Mouse (Mus musculus): ENCODE data around the gene Sox30.

Gene Sox30

GRCm38 (mm10) chr11:46020246-46020645 is 40.1 kb downstream of the Sox30 start:
- WGBS, result 84% methylated on average over 1 of the region's 1 CpGs

GRCm38 (mm10) chr11:46022983-46023382 is 42.9 kb downstream of the Sox30 start:
- 89% methylated on average over 6 of the region's 6 CpGs for WGBS

- 57% methylated on average over 7 of the region's 7 CpGs for WGBS
These were observed 45.9 kb downstream of the Sox30 start for GRCm38 (mm10) chr11:46025962-46026392.

- WGBS, result 86% methylated on average over 6 of the region's 6 CpGs
These were observed 48.1 kb downstream of the Sox30 start for GRCm38 (mm10) chr11:46027952-46028814.

DNA sequence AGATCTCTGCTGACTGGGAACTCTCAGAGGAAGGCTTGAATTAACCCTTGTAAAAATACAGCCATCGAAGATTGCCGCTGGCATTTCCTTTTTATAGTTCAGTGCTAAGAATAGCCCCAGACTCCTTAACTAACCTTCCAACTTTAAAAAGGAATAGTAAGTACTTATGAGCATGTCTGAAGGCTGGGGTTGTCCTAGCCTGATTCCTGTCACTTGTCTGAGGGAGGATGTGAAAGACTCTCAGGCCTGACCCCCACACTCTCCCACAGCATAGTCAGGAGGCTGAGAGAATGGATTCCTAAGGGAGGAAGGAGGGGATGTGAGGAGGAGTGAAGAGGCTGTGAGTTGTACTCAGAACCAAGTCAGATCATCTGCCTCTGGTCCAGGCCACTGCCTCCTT is 49.4 kb downstream of the Sox30 start:
- WGBS, result 34% methylated on average over 2 of the region's 2 CpGs

- WGBS, result 79% methylated on average over 2 of the region's 2 CpGs
These were observed 49.9 kb downstream of the Sox30 start for GRCm38 (mm10) chr11:46030026-46030425.

GRCm38 (mm10) chr11:46031470-46031869 is 51.4 kb downstream of the Sox30 start:
- 65% methylated on average over 3 of the region's 3 CpGs for WGBS

- WGBS, result 89% methylated on average over 7 of the region's 7 CpGs
These were observed 52.8 kb downstream of the Sox30 start for GRCm38 (mm10) chr11:46032956-46033355.

GRCm38 (mm10) chr11:46036374-46036773 is 56.3 kb downstream of the Sox30 start:
- WGBS, result 98% methylated on average over 10 of the region's 10 CpGs

GRCm38 (mm10) chr11:46038901-46039300 is 58.8 kb downstream of the Sox30 start:
- WGBS, result 72% methylated on average over 15 of the region's 15 CpGs

DNA sequence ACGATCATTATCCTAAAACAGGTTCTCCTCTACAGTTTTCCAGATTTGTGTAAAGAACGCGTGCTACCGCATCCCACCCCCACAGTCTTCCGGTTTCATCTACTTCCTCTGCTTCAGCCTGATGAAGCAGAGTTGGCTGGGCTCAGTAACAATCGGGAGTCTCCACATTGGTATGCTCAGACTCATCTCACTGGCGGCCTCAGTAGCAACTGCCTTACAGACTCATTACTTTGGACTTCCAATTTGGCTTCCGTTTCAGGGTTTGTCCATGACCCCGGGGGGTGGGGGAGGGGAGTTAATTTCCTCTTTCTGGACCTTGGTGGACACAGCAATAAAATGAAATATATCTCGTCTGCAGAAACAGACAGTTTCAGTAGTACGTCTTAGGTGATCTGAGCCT is 59.2 kb downstream of the Sox30 start:
- WGBS, result 31% methylated on average over 11 of the region's 11 CpGs

DNA sequence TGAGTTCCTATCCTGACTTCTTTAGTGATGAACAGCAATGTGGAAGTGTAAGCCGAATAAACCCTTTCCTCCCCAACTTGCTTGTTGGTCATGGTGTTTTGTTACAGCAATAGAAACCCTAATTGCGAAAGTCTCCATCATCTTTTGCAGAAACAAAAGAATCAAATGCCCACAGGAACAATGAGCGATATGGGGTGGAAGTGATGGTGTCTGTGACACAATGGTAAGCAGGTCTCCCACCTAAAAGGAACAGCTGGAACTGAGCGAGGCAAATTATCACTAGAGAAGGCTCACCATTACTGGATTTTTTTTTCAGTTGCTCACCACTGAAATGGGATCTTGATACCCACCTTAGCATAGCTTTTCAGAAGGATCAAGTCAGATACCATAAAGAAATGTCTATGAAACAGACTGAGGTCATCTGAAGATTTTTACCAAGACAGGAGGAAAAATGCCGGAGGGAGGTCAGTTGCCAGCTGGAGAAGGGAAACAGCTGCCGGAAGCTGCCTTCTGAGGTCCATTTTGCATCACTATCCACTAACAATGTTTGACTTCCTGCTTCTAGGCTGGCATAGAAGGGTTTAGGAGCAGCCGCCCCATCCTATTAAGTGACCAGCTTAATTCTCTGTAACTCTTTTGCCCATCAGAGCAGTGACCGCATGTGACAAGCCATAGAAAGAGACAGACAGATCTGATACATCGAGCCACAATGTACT is 60.9 kb downstream of the Sox30 start:
- 89% methylated on average over 9 of the region's 9 CpGs for WGBS

DNA sequence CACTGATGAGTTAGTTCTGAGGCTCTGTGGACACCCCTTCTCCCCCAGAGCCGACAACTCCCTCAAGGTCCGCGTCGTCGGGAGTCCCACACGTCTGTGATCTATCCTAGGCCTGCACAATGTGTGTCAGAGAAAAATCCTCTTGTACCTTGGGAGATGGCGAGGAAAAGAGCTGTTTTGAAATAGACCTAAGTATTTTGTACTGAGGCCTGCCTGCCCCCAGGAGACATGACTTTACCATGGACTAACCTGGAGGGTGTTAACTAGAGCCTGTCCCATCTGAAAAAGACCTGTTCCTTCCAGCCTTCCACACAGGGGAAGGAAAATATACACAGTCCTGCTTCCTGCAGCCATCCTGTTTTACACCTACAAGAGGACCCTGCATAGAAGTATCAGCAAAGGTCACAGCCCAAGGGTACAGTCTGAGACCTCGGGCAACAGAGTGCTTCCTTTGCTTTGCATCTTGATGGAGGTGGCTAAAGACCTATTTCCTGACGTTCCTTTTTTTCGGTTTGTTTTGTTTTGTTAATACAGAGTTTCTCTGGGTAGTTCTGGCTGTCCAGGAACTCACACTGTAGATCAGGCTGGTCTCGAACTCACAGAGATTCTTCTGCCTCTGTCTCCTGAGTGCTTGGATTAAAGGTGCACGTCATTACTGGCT is 61.6 kb downstream of the Sox30 start:
- WGBS, result 88% methylated on average over 12 of the region's 12 CpGs

GRCm38 (mm10) chr11:46044781-46045180 is 64.7 kb downstream of the Sox30 start:
- WGBS, result 89% methylated on average over 5 of the region's 5 CpGs

DNA sequence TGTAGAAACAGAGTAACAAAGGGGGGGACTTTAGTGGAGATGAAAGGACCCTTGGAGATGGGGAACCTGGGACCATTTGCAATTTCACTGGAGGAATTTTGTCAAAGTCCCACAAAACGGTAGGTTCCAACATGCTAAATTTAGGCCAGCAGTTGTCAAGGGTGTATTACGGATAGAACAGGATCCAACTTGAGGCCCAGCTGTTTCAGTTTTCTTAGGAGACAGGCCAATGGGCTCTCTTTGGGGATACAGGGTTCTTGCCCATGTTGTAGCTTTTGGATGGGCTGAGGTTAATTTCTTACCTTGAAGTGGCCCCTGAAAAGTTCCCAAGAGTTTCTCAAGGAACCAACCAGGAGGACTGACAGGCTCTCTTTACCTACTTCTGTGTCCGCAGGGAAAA is 67.2 kb downstream of the Sox30 start:
- WGBS, result 78% methylated on average over 3 of the region's 3 CpGs

- WGBS, result 30% methylated on average over 19 of the region's 19 CpGs
These were observed 72.1 kb downstream of the Sox30 start, which contains the start of gene Gm12166 for GRCm38 (mm10) chr11:46052105-46052659. Gene Gm12166 (minus strand): TSS chr11:46052321.

GRCm38 (mm10) chr11:46053457-46053856 is 73.3 kb downstream of the Sox30 start:
- 95% methylated on average over 3 of the region's 3 CpGs for WGBS

- 83% methylated on average over 5 of the region's 5 CpGs for WGBS
These were observed 74.2 kb downstream of the Sox30 start for GRCm38 (mm10) chr11:46054311-46054710.

DNA sequence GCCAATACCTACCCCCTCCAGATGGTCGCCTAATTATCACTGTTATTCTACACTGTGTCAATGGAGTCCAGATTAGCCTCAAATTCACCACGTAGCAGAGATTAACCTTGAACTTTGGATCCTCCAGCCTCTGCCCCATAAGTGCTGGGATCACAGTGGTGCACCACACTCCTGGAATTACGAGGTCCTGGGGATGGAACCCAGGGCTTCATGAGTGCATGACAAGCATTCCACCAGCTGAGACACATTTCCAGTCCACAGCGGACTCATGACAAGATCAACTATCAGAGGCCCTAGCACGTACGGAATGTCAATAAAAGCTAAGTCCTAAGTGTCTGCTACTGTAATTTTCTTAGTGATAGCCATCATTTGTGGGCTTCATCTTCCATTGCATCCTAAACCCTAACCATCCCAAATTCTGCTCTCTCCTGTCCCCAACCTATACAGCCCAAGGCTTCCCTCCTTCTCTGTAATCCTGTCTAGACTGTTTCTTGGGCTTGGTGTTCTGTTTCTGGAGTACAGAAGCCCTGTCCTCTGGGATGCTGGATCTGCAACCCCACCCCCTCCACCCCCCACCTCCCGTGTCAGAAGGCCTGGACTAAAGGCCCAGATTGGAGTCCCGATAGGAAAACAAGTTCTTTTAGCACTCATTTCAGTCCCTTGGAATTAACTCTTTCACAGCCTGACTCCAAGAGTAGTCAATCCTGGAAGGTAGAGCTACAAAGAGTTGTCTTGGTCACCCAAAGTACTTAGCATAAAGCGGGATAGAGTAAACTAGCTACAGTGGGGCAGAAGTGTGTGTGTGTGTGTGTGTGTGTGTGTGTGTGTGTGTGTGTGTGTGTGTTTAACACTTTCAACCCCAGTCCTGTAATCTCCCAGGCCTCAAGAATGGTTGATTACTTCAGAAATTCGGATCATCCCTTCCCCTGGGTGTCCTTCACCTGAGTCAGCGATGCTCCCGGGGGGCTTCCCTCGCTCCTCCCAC is 75.1 kb downstream of the Sox30 start:
- WGBS, result 44% methylated on average over 13 of the region's 13 CpGs

DNA sequence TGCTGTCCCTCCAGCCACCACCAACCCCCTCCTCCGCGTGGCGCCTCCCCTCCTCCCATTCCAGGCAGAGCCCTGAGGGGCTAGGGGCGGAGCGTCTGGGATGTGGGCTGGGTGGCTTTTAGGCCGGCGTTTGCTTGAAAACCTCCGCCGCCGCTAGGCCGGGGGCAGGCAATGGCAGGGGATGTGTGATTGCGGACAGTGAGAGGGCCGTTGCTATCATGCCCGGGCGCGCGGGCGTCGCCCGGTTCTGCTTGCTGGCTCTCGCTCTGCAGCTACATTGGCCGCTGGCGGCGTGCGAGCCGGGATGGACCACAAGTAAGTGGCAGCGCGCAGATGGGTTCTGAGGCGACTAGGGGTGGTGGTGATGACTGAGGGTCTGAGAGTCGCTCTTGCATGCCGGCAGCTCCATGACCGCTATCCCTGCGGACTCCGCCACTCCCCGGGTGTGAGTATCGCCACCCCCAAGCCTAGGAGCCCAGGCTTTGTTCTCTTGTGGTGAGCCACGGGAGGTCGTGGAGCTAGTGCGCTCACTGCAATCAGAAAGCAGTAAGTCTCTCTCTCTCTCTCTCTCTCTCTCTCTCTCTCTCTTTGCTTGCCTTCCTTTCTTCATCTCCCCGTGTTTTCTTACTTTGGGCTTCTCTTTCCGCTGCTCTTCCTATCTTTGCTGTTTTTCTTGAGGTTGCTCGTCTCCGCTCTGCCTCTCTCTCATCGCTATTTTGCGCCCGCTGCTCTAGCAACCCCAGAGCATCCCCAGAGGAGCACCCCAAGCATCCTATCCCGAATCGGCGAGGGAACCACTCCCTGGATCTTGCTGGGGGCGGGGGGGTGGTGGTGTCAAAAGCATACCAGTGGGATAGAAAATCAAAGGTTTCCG is 76.0 kb downstream of the Sox30 start, which contains the start of gene Adam19:
Adam19 (plus strand) TSS at position 97 of the 874 bp plus-strand sequence.
- under 1% methylated on average over 51 of the region's 51 CpGs for WGBS

Data from cerebral cortex, adult 2 months (tissue).